Comparison of ENCODE assay signal across 12 mouse cellular contexts in the genomic region with DNA sequence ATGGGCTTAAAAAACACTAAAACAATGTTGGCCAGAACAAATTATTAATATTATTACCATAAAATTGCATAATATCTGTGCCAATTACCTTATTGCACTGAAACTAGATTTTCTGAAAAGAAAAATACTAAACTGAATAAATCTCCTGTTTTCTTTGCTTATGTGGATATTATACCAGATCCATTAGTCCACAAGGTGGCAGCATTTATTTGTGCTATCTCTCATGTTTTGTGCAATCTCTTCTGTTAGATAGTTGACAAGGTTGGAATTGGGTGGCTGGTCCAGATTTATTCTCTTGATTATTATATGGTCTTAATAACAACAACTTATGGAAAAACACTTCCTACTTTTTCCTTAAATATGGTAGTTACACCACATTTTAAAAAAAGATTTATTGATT. TPM values are rescaled to one million over a fixed set of nuclear protein-coding genes. Genes with fewer than 3 reads are reported as not detected.
DNase-seq lines count a peak whose midpoint lies in the region; ATAC-seq lines count a peak whose summit lies in the region.
"Had no signal": no experiment of that assay in that cellular context is flagged by ENCODE, and none has a peak within 500 bp of the region (broad histone marks: within the 10 kb centered on the region; RNA-seq: fewer than 3 reads in every experiment).

No protein-coding gene starts in this region.

- intact Hi-C loops in left cerebral cortex, postnatal 4 days (cut with DNase I): loop anchor here (10.0 kb wide), 1 partner anchor 895 kb away; no protein-coding TSS in a partner anchor

- no peak overlapping the region for H3K4me2 ChIP-seq in forebrain, embryonic 12.5 days
- no peak overlapping the region for H3K4me2 ChIP-seq in forebrain, embryonic 11.5 days (ENCODE audit: low read depth, low read length, severe bottlenecking)
- H3K4me2 ChIP-seq in heart, embryonic 12.5 days: no peak overlapping the region
- H3K4me2 ChIP-seq: lung, embryonic 15.5 days had no signal

- no peaks in the 10 kb centered on the region for H3K9me3 ChIP-seq in forebrain, embryonic 12.5 days
- no peaks in the 10 kb centered on the region for H3K9me3 ChIP-seq in forebrain, embryonic 11.5 days (ENCODE audit: control insufficient read depth, low read length)
- no peaks in the 10 kb centered on the region for H3K9me3 ChIP-seq in heart, embryonic 12.5 days (replicated peaks)
- H3K9me3 ChIP-seq: G1E; lung, embryonic 15.5 days had no signal

- H3K4me3 ChIP-seq in forebrain, embryonic 12.5 days (replicated peaks): no peak overlapping the region
- H3K4me3 ChIP-seq in forebrain, embryonic 11.5 days (ENCODE audit: low read depth, low read length): no peak overlapping the region
- no peak overlapping the region for H3K4me3 ChIP-seq in heart, embryonic 12.5 days
- H3K4me3 ChIP-seq: lung, embryonic 15.5 days had no signal

- no peaks in the 10 kb centered on the region for H3K27me3 ChIP-seq in forebrain, embryonic 12.5 days
- H3K27me3 ChIP-seq in forebrain, embryonic 11.5 days (ENCODE audit: control insufficient read depth, insufficient read depth, low read length): no peaks in the 10 kb centered on the region
- no peaks in the 10 kb centered on the region for H3K27me3 ChIP-seq in heart, embryonic 12.5 days (replicated peaks)
- H3K27me3 ChIP-seq: lung, embryonic 15.5 days had no signal

- peak; percentile 42; the same call in 1 of the 2 replicates for ATAC-seq in forebrain, embryonic 12.5 days (ENCODE audit: low FRiP score)
- no peak for ATAC-seq in forebrain, embryonic 11.5 days (replicated peaks; ENCODE audit: low FRiP score)
- ATAC-seq in granulocyte monocyte progenitor cell, adult 5-6 weeks (replicated peaks; ENCODE audit: poor library complexity, severe bottlenecking): 0 out of 2 replicates have a peak, but pooled peaks have one; percentile 39
- ATAC-seq in heart, embryonic 12.5 days (ENCODE audit: insufficient number of reproducible peaks, low FRiP score): no peak

- no peak for DNase-seq in forebrain, embryonic 11.5 days (ENCODE audit: low spot score)
- peak; percentile 32 for DNase-seq in left cerebral cortex, adult 11 months (ENCODE audit: low spot score)
- no peak for DNase-seq in left cerebral cortex, postnatal 4 days
- peak; percentile 41 for DNase-seq in ES-CJ7 (ENCODE audit: low read depth, low spot score)
- no peak for DNase-seq in urinary bladder, postnatal 4 days (ENCODE audit: low spot score in 2 of 2)
- DNase-seq: heart, postnatal 4 days; right cerebral cortex, postnatal 25 days had no signal

- H3K4me1 ChIP-seq in forebrain, embryonic 12.5 days: no peaks in the 10 kb centered on the region
- H3K4me1 ChIP-seq in forebrain, embryonic 11.5 days (replicated peaks; ENCODE audit: control insufficient read depth, insufficient read depth, low read length): no peaks in the 10 kb centered on the region
- H3K4me1 ChIP-seq in heart, embryonic 12.5 days (replicated peaks): no peaks in the 10 kb centered on the region
- H3K4me1 ChIP-seq: lung, embryonic 15.5 days had no signal

- no peak overlapping the region for H3K9ac ChIP-seq in forebrain, embryonic 12.5 days
- H3K9ac ChIP-seq in forebrain, embryonic 11.5 days (ENCODE audit: low read length): no peak overlapping the region
- H3K9ac ChIP-seq in heart, embryonic 12.5 days: no peak overlapping the region
- H3K9ac ChIP-seq: lung, embryonic 15.5 days had no signal

- H3K27ac ChIP-seq in forebrain, embryonic 12.5 days: no peak overlapping the region
- no peak overlapping the region for H3K27ac ChIP-seq in forebrain, embryonic 11.5 days (ENCODE audit: low read depth, low read length)
- H3K27ac ChIP-seq in heart, embryonic 12.5 days (ENCODE audit: poor library complexity, severe bottlenecking): no peak overlapping the region
- H3K27ac ChIP-seq: lung, embryonic 15.5 days had no signal

- H3K36me3 ChIP-seq in forebrain, embryonic 12.5 days (replicated peaks): peaks cover 12% of the 10 kb centered on the region
- H3K36me3 ChIP-seq in forebrain, embryonic 11.5 days (ENCODE audit: control insufficient read depth, insufficient read depth, low read length): no peaks in the 10 kb centered on the region
- H3K36me3 ChIP-seq in heart, embryonic 12.5 days: peaks cover 18% of the 10 kb centered on the region

RNA-seq across cellular contexts. Expression of gene Cop1, which starts 58.1 kb away (rescaled TPM):
- 33.4 and 104 TPM in 2 replicates for polyA plus RNA-seq in forebrain, embryonic 12.5 days (2016; fragmentation: Nextera tagmentation; extraction: Ambion mirVana)
- polyA plus RNA-seq in forebrain, embryonic 11.5 days (2014; fragmentation: Nextera tagmentation; extraction: Ambion mirVana): 151 and 158 TPM in 2 replicates
- total RNA-seq in left cerebral cortex, postnatal 4 days (2021): 100 to 1,000 TPM; 152 to 162 TPM
- 81.8 and 118 TPM in 2 replicates for total RNA-seq in granulocyte monocyte progenitor cell, adult 5-6 weeks (2014; fragmentation: Nextera tagmentation)
- total RNA-seq in granulocyte monocyte progenitor cell, adult 5-6 weeks (2017): 137 and 141 TPM in 2 replicates
- 80.9 and 102 TPM in 2 replicates for polyA plus RNA-seq in heart, embryonic 12.5 days (2016; fragmentation: Nextera tagmentation; extraction: Ambion mirVana)

Comparison
In these comparisons a context has a peak if more than half of its experiments do, and no peak if none do; other contexts are left out.
1. ATAC-seq: peak in forebrain, embryonic 12.5 days (single experiment) and granulocyte monocyte progenitor cell, adult 5-6 weeks (single experiment); none in forebrain, embryonic 11.5 days (single experiment) and heart, embryonic 12.5 days (single experiment).
2. DNase-seq: peak in left cerebral cortex, adult 11 months (single experiment) and ES-CJ7 (single experiment); none in forebrain, embryonic 11.5 days (single experiment), left cerebral cortex, postnatal 4 days (single experiment) and urinary bladder, postnatal 4 days (0 of 2).